Mouse (Mus musculus): ENCODE data around the gene Psip1. TPM values are rescaled to one million over a fixed set of nuclear protein-coding genes. Genes with fewer than 3 reads are reported as not detected.

Psip1 gene
- polyA plus RNA-seq, 1 experiment = 14.1 TPM

- TF ChIP-seq POLR2A (IDR thresholded peaks at IDR 0.05; ENCODE audit: low read depth, low read length) (no peak), CTCF (IDR thresholded peaks at IDR 0.05; ENCODE audit: extremely low read depth, insufficient read length, insufficient replicate concordance, low read depth, low read length) (no peak)
- Histone ChIP-seq H3K4me3 (ENCODE audit: low read depth, low read length) (no peak overlapping the region), H3K36me3 (ENCODE audit: control insufficient read depth, insufficient read depth, low read length) (peaks cover 36% of the 10 kb centered on the region), H3K27me3 (ENCODE audit: control insufficient read depth, insufficient read depth, low read length) (no peaks in the 10 kb centered on the region), H3K4me1 (ENCODE audit: control insufficient read depth, insufficient read depth, insufficient read length, low read length) (no peaks in the 10 kb centered on the region), H3K27ac (ENCODE audit: insufficient read depth, low read depth, low read length) (no peak overlapping the region)
- WGBS = 86% methylated on average over 7 of the region's 7 CpGs
Observed at GRCm38 (mm10) chr4:83467615-83468014, 18.6 kb downstream of the Psip1 start.

- 93% methylated on average over 7 of the region's 7 CpGs for WGBS
- Histone ChIP-seq H3K4me1 (ENCODE audit: control insufficient read depth, insufficient read depth, insufficient read length, low read length) (no peaks in the 10 kb centered on the region), H3K36me3 (ENCODE audit: control insufficient read depth, insufficient read depth, low read length) (peaks cover 28% of the 10 kb centered on the region)
Observed at GRCm38 (mm10) chr4:83464827-83465226, 21.4 kb downstream of the Psip1 start.

GRCm38 (mm10) chr4:83460106-83460505 lies 26.2 kb downstream of the Psip1 start:
- no peak for TF ChIP-seq POLR2A (IDR thresholded peaks at IDR 0.05; ENCODE audit: low read depth, low read length)
- TF ChIP-seq CTCF (IDR thresholded peaks at IDR 0.05; ENCODE audit: extremely low read depth, insufficient read length, insufficient replicate concordance, low read depth, low read length) = no peak
- Histone ChIP-seq H3K36me3 (ENCODE audit: control insufficient read depth, insufficient read depth, low read length) (peaks cover 34% of the 10 kb centered on the region), H3K27me3 (ENCODE audit: control insufficient read depth, insufficient read depth, low read length) (no peaks in the 10 kb centered on the region), H3K27ac (ENCODE audit: insufficient read depth, low read depth, low read length) (no peak overlapping the region), H3K4me1 (ENCODE audit: control insufficient read depth, insufficient read depth, insufficient read length, low read length) (no peaks in the 10 kb centered on the region), H3K4me3 (ENCODE audit: low read depth, low read length) (no peak overlapping the region)
- 92% methylated on average over 5 of the region's 5 CpGs for WGBS

More at GRCm38 (mm10) chr4:83464827-83465226, 21.4 kb downstream of the Psip1 start:
- Histone ChIP-seq H3K27me3 (ENCODE audit: control insufficient read depth, insufficient read depth, low read length) (no peaks in the 10 kb centered on the region), H3K27ac (ENCODE audit: insufficient read depth, low read depth, low read length) (no peak overlapping the region), H3K4me3 (ENCODE audit: low read depth, low read length) (no peak overlapping the region)
- TF ChIP-seq CTCF (IDR thresholded peaks at IDR 0.05; ENCODE audit: extremely low read depth, insufficient read length, insufficient replicate concordance, low read depth, low read length) = no peak
- TF ChIP-seq POLR2A (IDR thresholded peaks at IDR 0.05; ENCODE audit: low read depth, low read length) = no peak

GRCm38 (mm10) chr4:83450785-83451184 lies 35.5 kb downstream of the Psip1 start:
- Histone ChIP-seq H3K27me3 (ENCODE audit: control insufficient read depth, insufficient read depth, low read length) (no peaks in the 10 kb centered on the region), H3K27ac (ENCODE audit: insufficient read depth, low read depth, low read length) (no peak overlapping the region), H3K4me1 (ENCODE audit: control insufficient read depth, insufficient read depth, insufficient read length, low read length) (no peaks in the 10 kb centered on the region), H3K36me3 (ENCODE audit: control insufficient read depth, insufficient read depth, low read length) (peaks cover 44% of the 10 kb centered on the region), H3K4me3 (ENCODE audit: low read depth, low read length) (no peak overlapping the region)
- WGBS = 95% methylated on average over 4 of the region's 4 CpGs
- TF ChIP-seq CTCF (IDR thresholded peaks at IDR 0.05; ENCODE audit: extremely low read depth, insufficient read length, insufficient replicate concordance, low read depth, low read length) (no peak), POLR2A (IDR thresholded peaks at IDR 0.05; ENCODE audit: low read depth, low read length) (no peak)

- TF ChIP-seq CTCF (IDR thresholded peaks at IDR 0.05; ENCODE audit: extremely low read depth, insufficient read length, insufficient replicate concordance, low read depth, low read length) = no peak
- TF ChIP-seq POLR2A (IDR thresholded peaks at IDR 0.05; ENCODE audit: low read depth, low read length) = no peak
- Histone ChIP-seq H3K27me3 (ENCODE audit: control insufficient read depth, insufficient read depth, low read length) (no peaks in the 10 kb centered on the region), H3K4me1 (ENCODE audit: control insufficient read depth, insufficient read depth, insufficient read length, low read length) (0 out of 2 replicates have a peak, but pooled peaks cover 3% of the 10 kb centered on the region), H3K27ac (ENCODE audit: insufficient read depth, low read depth, low read length) (no peak overlapping the region), H3K4me3 (ENCODE audit: low read depth, low read length) (no peak overlapping the region), H3K36me3 (ENCODE audit: control insufficient read depth, insufficient read depth, low read length) (peaks cover 32% of the 10 kb centered on the region)
- 87% methylated on average over 4 of the region's 4 CpGs for WGBS
Observed at GRCm38 (mm10) chr4:83441050-83441449, 45.2 kb downstream of the Psip1 start.

- 17% methylated on average over 5 of the region's 5 CpGs for WGBS
- TF ChIP-seq CTCF (IDR thresholded peaks at IDR 0.05; ENCODE audit: extremely low read depth, insufficient read length, insufficient replicate concordance, low read depth, low read length) (no peak), POLR2A (IDR thresholded peaks at IDR 0.05; ENCODE audit: low read depth, low read length) (no peak)
- Histone ChIP-seq H3K27ac (ENCODE audit: insufficient read depth, low read depth, low read length) (no peak overlapping the region), H3K27me3 (ENCODE audit: control insufficient read depth, insufficient read depth, low read length) (no peaks in the 10 kb centered on the region), H3K4me1 (ENCODE audit: control insufficient read depth, insufficient read depth, insufficient read length, low read length) (0 out of 2 replicates have a peak, but pooled peaks cover 3% of the 10 kb centered on the region), H3K36me3 (ENCODE audit: control insufficient read depth, insufficient read depth, low read length) (peaks cover 44% of the 10 kb centered on the region), H3K4me3 (ENCODE audit: low read depth, low read length) (no peak overlapping the region)
Observed at GRCm38 (mm10) chr4:83439045-83439444, 47.2 kb downstream of the Psip1 start.

- Histone ChIP-seq H3K36me3 (ENCODE audit: control insufficient read depth, insufficient read depth, low read length) (peaks cover 50% of the 10 kb centered on the region), H3K4me3 (ENCODE audit: low read depth, low read length) (no peak overlapping the region), H3K27ac (ENCODE audit: insufficient read depth, low read depth, low read length) (no peak overlapping the region), H3K27me3 (ENCODE audit: control insufficient read depth, insufficient read depth, low read length) (no peaks in the 10 kb centered on the region), H3K4me1 (ENCODE audit: control insufficient read depth, insufficient read depth, insufficient read length, low read length) (0 out of 2 replicates have a peak, but pooled peaks cover 3% of the 10 kb centered on the region)
- no peak for TF ChIP-seq POLR2A (IDR thresholded peaks at IDR 0.05; ENCODE audit: low read depth, low read length)
- TF ChIP-seq CTCF (IDR thresholded peaks at IDR 0.05; ENCODE audit: extremely low read depth, insufficient read length, insufficient replicate concordance, low read depth, low read length) = no peak
Observed at GRCm38 (mm10) chr4:83438116-83438515, 48.1 kb downstream of the Psip1 start.

Data from small intestine, adult 2 months (tissue).